Mouse (Mus musculus): ENCODE results near the gene Hps4. TPM values are rescaled to one million over a fixed set of nuclear protein-coding genes. Genes with fewer than 3 reads are reported as not detected.
"Not testable (repeated sequence)": the region's sequence is repeated elsewhere in the genome, so short reads cannot be mapped to it uniquely, and the experiment has no call there.

The Hps4 gene
- total RNA-seq, 2 experiments from 2014 or later, result 1.9 to 8.0 TPM

DNA sequence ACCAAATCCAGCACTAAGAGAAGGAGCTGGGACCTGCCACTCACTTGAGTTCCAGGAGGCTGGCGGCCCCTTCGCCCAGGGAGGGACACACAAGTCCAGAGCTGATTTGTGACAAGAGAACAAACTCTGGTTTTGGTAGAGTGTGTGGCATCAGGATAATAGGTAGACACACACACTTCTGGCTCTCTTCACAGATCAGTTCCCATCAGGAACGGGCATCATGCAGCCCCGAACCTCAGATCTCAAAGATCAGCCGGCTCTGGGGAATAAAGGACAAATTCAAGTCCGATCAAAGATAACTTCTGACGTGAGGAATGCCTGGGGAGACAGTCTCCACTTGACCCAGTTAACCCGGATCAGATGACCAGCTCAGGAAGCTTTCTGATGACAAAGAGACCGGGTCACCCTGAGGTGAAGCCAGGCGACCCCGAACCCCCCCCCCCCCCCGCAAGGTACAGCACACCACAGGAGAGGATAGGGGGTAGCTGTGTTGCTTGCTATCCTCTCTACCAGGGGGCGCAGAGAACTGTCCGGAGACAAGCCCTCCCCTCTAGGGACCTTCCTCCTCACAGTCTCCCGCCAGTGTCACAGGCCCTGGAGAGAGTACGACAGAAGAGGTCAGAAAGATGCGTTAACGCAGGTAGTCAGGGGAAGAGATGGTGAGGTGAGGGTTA, 51.0 kb downstream of the Hps4 start:
- no peak for ATAC-seq (replicated peaks; ENCODE audit: low FRiP score, poor library complexity, severe bottlenecking)

DNA sequence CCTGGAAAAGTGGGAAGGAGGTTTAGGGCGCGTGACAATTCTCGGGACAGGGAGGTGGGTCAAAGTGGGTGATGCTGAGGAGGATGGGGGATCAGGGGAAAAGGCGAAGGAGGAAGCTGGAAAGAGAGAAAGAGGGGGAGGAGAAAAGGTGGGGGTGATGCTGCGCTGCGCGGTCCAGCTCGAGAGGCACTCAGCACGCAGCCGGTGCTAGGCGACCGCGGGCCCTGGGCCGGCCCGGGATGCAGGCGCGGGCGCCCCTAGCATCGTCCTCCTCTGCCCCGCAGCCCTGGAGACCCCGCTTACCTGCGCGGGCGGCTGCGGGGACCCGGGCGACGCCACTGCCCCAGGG, 51.5 kb downstream of the Hps4 start:
- ATAC-seq (replicated peaks; ENCODE audit: low FRiP score, poor library complexity, severe bottlenecking), result no peak

DNA sequence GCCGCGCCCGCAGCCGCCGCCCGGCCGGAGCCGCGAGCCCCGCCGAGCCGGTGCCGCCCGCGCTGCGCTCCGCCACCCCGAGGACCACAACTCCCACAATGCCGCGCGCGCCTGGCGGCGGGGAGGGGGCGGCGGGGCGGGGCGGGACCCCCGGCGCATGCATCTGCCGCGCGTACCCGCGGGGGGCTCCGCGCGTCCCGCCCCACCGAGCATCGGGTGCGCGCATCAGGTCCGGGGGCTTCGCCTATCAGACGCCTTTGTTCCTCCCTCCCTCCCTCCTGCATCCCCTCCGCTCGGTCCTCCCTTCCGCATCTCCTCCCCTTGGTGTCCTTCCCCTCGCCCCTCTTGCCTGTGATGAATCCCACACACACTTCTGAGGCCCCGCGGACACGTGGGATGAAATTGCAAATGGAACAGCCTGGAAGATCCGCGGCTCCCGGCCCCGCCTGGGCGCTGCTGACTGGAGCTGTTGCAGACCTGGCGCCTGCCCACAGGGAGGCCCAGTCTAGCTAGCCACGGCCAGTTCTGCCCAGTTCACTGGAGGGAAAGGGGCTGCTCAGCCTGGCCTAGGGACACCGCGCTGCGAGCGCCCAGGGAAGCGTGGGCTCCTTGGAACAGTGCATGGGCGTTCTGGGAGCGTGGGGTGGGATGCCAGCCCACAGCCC, 52.0 kb downstream of the Hps4 start, which contains the start of gene Asphd2:
Gene Asphd2, minus strand, starts transcription at position 88 of the 665 bp plus-strand sequence.
- ATAC-seq (replicated peaks; ENCODE audit: low FRiP score, poor library complexity, severe bottlenecking), result no peak

DNA sequence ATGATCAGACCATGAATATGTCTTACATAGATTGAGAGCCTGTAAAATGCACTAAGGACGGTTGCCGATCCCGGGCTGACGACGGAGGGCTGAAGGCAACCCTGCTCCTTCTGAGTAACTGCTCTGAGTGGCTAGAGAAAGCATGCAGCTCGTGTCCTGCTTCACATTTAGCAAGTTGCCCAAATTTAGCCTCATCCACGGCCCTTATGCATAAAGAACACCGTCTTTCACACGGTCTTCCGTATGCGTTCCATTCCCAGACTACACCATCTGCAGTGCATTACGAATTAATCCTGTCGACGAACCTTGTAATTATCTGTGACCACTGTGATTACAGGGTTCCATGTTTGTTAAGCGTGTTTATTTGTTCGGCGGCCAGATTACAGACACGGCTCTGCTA, 53.2 kb downstream of the Hps4 start:
- ATAC-seq (replicated peaks; ENCODE audit: low FRiP score, poor library complexity, severe bottlenecking), result no peak

GRCm38 (mm10) chr5:112399284-112399683, 56.4 kb downstream of the Hps4 start:
- ATAC-seq (replicated peaks; ENCODE audit: low FRiP score, poor library complexity, severe bottlenecking), result no peak

DNA sequence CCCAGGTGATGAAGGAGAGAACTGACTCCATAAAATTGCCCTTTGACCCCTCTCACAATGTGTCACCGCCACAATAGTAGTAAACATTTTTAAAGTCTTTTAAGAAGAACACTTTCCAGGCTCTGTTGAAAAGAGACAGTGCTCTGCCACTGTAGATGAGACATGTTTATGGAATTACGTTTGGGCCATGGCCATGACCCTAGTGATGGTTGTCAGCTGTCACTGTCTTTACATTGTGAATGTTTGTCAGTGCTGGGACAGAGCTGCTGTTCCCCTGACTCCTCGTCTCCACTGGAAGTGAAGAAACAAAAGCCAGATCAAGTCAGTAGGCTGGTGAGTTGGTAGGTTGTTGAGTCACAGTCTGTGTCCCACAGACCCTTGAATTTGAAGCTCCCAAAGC, 59.6 kb downstream of the Hps4 start:
- no peak for ATAC-seq (replicated peaks; ENCODE audit: low FRiP score, poor library complexity, severe bottlenecking)

DNA sequence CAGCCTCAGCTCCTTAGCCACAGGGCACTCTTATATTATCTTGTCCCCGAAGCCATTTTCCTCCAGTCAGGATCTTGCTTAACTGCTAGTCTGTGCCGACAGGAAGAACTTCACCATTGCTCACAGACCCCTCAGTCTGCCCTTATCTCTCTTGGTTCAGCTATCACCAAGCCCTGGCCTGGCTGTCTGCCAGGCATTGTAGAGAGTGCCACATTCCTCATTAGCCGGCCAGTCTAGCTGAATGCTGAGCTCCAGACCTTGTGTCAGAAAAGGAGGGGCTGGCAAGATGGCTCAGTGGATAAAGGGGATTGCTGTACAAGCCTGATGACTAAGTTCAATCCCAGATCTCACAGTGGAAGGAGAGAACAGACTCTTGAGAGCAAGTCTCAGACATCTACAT, 63.1 kb downstream of the Hps4 start:
- no peak for ATAC-seq (replicated peaks; ENCODE audit: low FRiP score, poor library complexity, severe bottlenecking)

DNA sequence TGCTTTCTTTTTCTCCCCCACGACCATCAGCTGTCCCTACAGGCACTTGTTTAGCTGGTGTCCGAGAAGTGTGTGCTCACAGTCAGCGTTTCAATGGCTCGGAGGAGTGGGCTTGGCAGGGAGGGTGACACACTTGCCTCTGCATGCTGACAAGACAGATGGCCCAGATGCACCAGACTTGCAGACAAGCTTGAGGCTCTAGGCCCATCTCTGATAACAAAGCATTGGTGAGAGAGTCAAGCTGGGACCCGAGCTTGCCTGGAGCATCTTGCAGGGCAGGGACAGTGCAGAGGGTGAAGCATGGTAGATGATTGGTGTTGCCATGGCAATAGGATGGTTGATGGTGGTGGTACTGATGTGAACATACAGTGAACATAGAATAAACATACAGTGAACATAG, 66.4 kb downstream of the Hps4 start:
- no peak for ATAC-seq (replicated peaks; ENCODE audit: low FRiP score, poor library complexity, severe bottlenecking)

- ATAC-seq (replicated peaks; ENCODE audit: low FRiP score, poor library complexity, severe bottlenecking), result no peak
Measured at GRCm38 (mm10) chr5:112411072-112411471, 68.2 kb downstream of the Hps4 start.

DNA sequence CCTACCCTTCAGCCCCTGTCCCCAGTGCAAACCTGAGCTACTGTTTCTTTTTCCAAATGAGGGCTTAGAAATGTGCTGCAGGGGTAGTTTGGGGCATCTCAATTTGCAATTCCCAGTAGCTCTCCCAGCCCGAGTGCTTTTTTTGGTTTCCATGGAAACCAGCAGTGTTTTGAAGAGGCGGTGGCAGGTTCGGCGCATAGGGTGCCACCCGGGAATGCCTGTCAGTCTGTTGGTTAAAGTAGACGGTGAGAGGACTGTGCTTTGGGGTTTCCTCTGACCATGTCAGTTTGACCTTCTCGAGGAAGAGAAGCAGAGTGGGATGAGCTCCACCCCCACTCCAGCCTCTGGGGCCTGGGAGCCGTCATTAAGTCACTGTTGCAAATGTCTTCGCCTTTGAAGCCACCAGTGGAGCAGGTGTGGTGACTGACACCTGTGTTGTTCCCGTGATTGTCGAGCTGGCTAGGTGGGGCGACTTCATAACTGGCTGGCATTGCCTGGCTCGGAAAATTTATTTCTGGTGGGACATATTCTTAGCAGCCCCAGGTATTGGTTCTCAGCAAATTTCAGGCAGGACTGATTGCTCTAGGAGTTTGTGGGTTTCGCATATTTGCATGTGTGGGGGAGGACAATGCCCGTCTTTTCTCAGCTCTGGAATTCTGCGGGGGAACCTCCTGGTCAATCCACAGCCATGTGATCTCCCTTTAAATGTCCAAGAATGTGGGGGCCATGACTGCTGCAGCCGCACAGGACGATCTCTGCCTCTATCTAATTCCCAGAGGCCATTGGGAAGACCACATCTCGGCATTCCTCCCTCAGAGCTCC, 68.8 kb downstream of the Hps4 start:
- ATAC-seq (replicated peaks; ENCODE audit: low FRiP score, poor library complexity, severe bottlenecking), result no peak

DNA sequence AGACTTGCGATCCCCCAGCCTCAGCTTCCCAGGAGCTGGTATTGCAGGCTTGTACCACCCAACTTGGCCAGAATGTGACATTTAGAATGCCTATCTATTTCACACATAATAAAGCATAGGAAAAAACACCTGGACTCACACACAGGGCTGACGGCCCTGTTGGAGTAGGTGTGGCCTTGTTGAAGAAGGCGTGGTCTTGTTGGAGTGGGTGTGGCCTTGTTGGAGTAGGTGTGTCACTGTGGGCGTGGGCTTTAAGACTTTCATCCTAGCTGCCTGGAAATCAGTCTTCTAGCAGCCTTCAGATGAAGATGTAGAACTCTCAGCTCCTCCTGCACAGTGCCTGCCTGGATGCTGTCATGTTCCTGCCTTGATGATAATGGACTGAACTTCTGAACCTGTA, 69.9 kb downstream of the Hps4 start:
- ATAC-seq (replicated peaks; ENCODE audit: low FRiP score, poor library complexity, severe bottlenecking), result not testable (repeated sequence)

DNA sequence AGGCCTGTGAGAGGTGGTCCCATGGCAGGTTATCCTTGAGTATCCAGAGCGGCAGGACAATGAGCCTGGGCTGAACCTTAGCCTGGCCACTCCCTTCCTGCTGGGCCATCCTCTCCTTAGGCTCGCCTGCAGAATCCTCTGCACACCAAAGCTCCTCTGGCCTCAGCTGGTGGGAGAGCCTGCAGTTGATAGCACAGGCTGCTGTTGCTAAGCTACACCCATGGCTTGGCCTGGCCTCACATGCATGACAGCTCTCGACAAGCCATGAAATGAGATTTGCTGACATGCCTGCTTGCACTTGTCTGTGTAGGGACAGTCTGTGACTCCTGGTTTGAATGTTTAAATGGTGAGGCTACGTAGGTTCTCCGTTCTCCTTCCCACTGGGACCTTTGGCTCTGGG, 73.8 kb downstream of the Hps4 start:
- ATAC-seq (replicated peaks; ENCODE audit: low FRiP score, poor library complexity, severe bottlenecking), result no peak

DNA sequence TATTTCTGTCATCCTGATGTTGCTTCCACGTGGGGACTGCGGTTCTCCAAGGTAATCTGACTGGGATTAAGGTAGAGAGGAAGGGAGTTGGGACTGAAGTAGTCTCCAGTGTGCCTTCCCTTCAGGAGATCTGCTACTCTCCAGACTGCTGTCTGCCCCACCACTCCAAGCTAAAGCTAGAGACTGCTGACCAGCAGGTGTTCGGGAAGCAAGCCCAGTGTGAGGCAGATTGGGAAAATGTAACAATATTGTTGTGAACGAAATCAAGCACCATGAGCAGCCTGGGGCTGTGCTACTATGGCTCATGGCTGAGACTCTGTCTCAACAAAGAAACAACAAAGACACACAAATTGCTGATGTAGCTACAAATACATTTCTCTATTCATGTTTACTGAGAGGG, 75.1 kb downstream of the Hps4 start:
- ATAC-seq (replicated peaks; ENCODE audit: low FRiP score, poor library complexity, severe bottlenecking), result no peak

DNA sequence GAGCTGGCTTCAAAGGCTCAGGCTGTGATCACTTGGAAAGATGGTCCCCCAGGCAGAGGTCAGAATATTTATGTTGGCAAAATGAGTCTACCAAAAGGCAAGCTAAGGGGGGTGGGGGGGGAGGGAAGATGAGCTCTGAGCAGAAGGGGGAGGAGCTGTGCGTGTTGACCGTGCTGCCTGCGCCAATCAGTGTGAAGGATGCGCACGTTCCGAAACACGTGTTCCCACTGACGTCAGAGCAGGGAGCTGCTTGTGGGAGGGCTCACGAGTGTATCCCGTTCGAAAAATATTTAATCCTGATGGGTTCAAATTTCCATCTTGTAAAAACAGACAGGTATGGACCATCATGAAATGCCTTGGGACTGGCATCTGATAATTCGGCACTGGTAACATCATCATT, 76.7 kb downstream of the Hps4 start:
- no peak for ATAC-seq (replicated peaks; ENCODE audit: low FRiP score, poor library complexity, severe bottlenecking)

DNA sequence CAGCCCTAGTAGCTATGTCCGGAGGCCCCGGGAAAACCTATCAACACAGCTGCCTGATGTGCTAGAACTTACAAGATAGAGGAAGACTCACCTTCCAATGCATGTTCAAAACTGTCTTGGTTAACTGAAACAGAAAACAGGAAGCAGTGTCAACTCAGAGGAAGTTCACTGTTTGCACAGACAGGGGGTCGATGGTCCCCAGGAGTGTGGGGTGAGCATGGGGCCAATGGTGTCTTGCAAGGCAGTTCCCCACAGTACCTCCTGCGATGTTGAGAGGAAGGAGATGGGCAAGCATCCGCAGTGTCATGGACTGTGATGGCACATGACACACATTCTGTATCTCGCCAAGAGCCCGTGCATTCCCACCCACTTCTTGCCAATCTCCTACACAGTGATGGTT, 83.8 kb downstream of the Hps4 start:
- no peak for ATAC-seq (replicated peaks; ENCODE audit: low FRiP score, poor library complexity, severe bottlenecking)

DNA sequence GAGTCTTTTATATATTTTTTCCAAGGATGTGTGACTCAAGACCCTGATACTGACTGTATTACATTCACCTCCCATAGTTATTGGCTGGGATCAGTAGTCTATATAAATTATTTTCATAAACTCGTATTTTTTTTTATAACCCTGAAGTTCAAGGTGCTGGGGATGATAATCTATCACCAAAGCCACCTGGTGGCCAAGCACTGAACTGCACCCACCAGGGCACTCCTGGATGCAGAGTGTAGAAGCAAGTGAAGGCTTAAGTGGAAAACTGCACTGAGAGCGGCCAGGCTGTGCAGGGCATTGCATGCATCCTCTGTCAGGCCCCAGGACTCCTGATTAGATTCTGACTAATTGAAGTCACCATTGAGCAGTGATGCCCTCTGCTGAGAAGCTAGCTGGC, 84.4 kb downstream of the Hps4 start:
- no peak for ATAC-seq (replicated peaks; ENCODE audit: low FRiP score, poor library complexity, severe bottlenecking)

Other genes with a start within 250 kb of the Hps4 start
- not detected in 2 replicates for gene Cryba4, start 90.6 kb upstream of the Hps4 start, total RNA-seq (2015; ENCODE audit: low replicate concordance)
- gene Cryba4, start 90.6 kb upstream of the Hps4 start, total RNA-seq (2017; ENCODE audit: low replicate concordance), result not detected in 2 replicates
- not detected in 2 replicates for gene Crybb1, start 87.3 kb upstream of the Hps4 start, total RNA-seq (2015; ENCODE audit: low replicate concordance)
- not detected in 2 replicates for gene Crybb1, start 87.3 kb upstream of the Hps4 start, total RNA-seq (2017; ENCODE audit: low replicate concordance)
- 3.4 and 6.5 TPM in 2 replicates for gene Tpst2, start 66.4 kb upstream of the Hps4 start, total RNA-seq (2015; ENCODE audit: low replicate concordance)
- 5.8 and 19.2 TPM in 2 replicates for gene Tpst2, start 66.4 kb upstream of the Hps4 start, total RNA-seq (2017; ENCODE audit: low replicate concordance)
- gene Tfip11, start 16.7 kb upstream of the Hps4 start, total RNA-seq (2015; ENCODE audit: low replicate concordance), result 6.3 and 8.6 TPM in 2 replicates
- 10.5 and 25.9 TPM in 2 replicates for gene Tfip11, start 16.7 kb upstream of the Hps4 start, total RNA-seq (2017; ENCODE audit: low replicate concordance)
- gene Srrd, start within 50 bp of the Hps4 start, total RNA-seq (2015; ENCODE audit: low replicate concordance), result 15.1 and 20.1 TPM in 2 replicates
- 0.38 and 6.2 TPM in 2 replicates for gene Srrd, start within 50 bp of the Hps4 start, total RNA-seq (2017; ENCODE audit: low replicate concordance)
- not detected in 2 replicates for gene Gm6583, start 12.9 kb downstream of the Hps4 start, total RNA-seq (2015; ENCODE audit: low replicate concordance)
- not detected in 2 replicates for gene Gm6583, start 12.9 kb downstream of the Hps4 start, total RNA-seq (2017; ENCODE audit: low replicate concordance)
- gene Asphd2, start 51.8 kb downstream of the Hps4 start, total RNA-seq (2015; ENCODE audit: low replicate concordance), result not detected in 2 replicates
- not detected in 2 replicates for gene Asphd2, start 51.8 kb downstream of the Hps4 start, total RNA-seq (2017; ENCODE audit: low replicate concordance)
- gene Gm6588, start 106.3 kb downstream of the Hps4 start, total RNA-seq (2015; ENCODE audit: low replicate concordance), result not detected in 2 replicates
- not detected in 2 replicates for gene Gm6588, start 106.3 kb downstream of the Hps4 start, total RNA-seq (2017; ENCODE audit: low replicate concordance)
- not detected in 2 replicates for gene Sez6l, start 234.1 kb downstream of the Hps4 start, total RNA-seq (2015; ENCODE audit: low replicate concordance)
- not detected in 2 replicates for gene Sez6l, start 234.1 kb downstream of the Hps4 start, total RNA-seq (2017; ENCODE audit: low replicate concordance)